Mouse (Mus musculus) lung, adult 2 months (tissue): Measurements from ENCODE around the gene Gm20219.

ENCODE experiments used
- CTCF ChIP-seq: fragments of 200-500 bp; IDR thresholded peaks from 2 replicates; pipeline ENCODE4 v1.5.1; 2011; ENCODE audit warnings: mild to moderate bottlenecking, low read length, control low read depth; ENCODE audit not compliant: insufficient read depth
- POLR2A ChIP-seq: fragments of 200-500 bp; IDR thresholded peaks from 2 replicates; pipeline ENCODE4 v1.6.1; 2011; ENCODE audit warnings: low read depth, mild to moderate bottlenecking, control low read depth, low read length, borderline replicate concordance; ENCODE audit errors: extremely low read depth

GRCm38 (mm10) chr17:56585171-56585821, 31.1 kb upstream of the Gm20219 start:
- TF ChIP-seq POLR2A (no peak), CTCF (no peak)
